Mouse (Mus musculus): ENCODE results near the gene Pfkfb4. TPM values are rescaled to one million over a fixed set of nuclear protein-coding genes. Genes with fewer than 3 reads are reported as not detected.
A peak's percentile ranks its signal among the peaks of the same experiment; 100 is the strongest.

Gene Pfkfb4
- polyA plus RNA-seq, 1 experiment from 2014 or later: 27.3 TPM

DNA sequence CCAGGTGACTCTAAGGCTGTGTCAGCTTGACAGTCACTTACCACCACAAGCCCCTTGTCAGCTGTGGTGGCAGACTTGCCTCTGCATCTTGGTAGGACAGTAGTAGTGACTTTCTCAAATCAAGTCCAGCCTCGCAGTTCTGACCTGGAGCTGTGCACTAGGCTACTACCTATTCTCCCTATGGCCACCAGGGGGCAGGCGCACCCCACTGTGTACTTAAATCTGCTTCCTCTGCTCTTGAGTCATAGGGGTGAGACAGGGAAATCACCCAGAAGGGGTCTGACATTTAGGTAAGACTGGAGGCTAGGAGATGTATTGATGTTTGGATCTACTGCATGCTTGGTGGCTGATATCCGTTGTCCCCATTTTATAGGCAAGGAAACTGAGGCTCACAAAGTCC is 9.1 kb downstream of the Pfkfb4 start:
- H3K27ac ChIP-seq (replicated peaks): no peak overlapping the region
- no peaks in the 10 kb centered on the region for H3K27me3 ChIP-seq
- no peaks in the 10 kb centered on the region for H3K9me3 ChIP-seq
- H3K4me1 ChIP-seq: no peaks in the 10 kb centered on the region
- peaks cover 1% of the 10 kb centered on the region; the same call in 1 of the 2 replicates for H3K36me3 ChIP-seq
- no peak overlapping the region for H3K9ac ChIP-seq (replicated peaks)
- no peak overlapping the region for H3K4me2 ChIP-seq (replicated peaks)
- WGBS: 18% methylated on average over 3 of the region's 3 CpGs
- 0 out of 2 replicates have a peak, but pooled peaks have one; percentile 24 for ATAC-seq (replicated peaks)
- no peak overlapping the region for H3K4me3 ChIP-seq

DNA sequence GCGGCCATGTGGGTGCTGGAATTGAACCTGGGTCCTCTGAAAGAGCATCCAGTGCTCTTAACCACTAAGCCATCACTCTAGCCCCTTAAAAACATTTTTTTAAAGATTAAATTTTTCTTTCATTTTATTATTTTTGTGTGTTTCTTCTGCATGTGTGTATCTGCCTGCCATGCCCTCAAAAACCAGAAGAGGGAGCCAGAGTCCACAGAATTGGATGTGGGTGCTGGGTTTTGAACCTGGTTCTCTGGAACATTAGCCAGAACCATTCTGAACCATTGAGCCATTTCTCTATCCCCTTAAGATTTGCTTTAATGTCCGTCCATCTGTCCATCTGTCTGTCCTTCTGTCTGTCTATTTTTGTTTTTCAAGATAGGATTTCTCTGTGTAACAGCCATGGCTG is 11.6 kb downstream of the Pfkfb4 start:
- Histone ChIP-seq H3K4me2 (replicated peaks) (no peak overlapping the region), H3K36me3 (peaks cover 3% of the 10 kb centered on the region; the same call in 1 of the 2 replicates), H3K4me1 (no peaks in the 10 kb centered on the region), H3K9ac (replicated peaks) (no peak overlapping the region), H3K27me3 (no peaks in the 10 kb centered on the region), H3K9me3 (no peaks in the 10 kb centered on the region), H3K27ac (replicated peaks) (no peak overlapping the region), H3K4me3 (no peak overlapping the region)
- 65% methylated on average over 2 of the region's 2 CpGs for WGBS
- no peak for ATAC-seq (replicated peaks)

DNA sequence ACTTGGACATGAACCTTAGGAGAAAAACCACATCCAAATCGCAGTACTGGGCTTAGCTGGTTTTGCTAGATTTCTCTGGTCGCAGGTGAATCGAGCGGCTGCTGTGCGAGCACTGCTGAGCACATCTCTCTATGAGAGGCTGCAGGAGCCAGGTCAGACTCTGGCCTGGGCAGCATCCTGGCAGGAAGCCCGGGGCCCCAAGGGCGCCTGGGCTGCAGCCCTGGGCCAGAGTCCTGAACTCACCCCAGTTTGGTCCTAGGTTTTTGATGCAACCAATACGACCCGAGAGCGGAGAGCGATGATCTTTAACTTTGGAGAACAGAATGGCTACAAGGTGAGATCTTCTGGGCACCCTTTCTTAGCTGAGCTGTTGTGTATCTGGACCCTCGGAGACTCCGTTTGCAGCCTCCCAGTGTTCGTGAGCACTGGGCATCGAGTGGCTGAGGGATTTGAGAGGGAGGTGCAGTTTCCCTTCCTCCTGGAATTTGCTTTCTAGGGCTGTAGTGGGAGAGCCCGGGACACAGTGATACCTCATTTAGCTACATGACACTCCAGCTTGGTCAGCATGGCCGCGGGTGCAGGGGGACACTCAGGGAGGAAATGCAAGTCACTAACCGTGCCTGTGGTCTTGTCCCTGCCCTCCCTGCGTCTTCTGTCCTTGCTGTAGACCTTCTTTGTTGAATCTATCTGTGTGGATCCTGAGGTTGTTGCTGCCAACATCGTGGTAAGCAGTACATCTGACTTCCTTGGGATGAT is 15.6 kb downstream of the Pfkfb4 start:
- H3K9me3 ChIP-seq: no peaks in the 10 kb centered on the region
- H3K4me1 ChIP-seq: no peaks in the 10 kb centered on the region
- H3K4me2 ChIP-seq (replicated peaks): no peak overlapping the region
- no peak overlapping the region for H3K4me3 ChIP-seq
- H3K27ac ChIP-seq (replicated peaks): no peak overlapping the region
- peaks cover 9% of the 10 kb centered on the region; the same call in 1 of the 2 replicates for H3K36me3 ChIP-seq
- H3K9ac ChIP-seq (replicated peaks): no peak overlapping the region
- ATAC-seq (replicated peaks): no peak
- H3K27me3 ChIP-seq: no peaks in the 10 kb centered on the region
- 87% methylated on average over 21 of the region's 21 CpGs for WGBS

DNA sequence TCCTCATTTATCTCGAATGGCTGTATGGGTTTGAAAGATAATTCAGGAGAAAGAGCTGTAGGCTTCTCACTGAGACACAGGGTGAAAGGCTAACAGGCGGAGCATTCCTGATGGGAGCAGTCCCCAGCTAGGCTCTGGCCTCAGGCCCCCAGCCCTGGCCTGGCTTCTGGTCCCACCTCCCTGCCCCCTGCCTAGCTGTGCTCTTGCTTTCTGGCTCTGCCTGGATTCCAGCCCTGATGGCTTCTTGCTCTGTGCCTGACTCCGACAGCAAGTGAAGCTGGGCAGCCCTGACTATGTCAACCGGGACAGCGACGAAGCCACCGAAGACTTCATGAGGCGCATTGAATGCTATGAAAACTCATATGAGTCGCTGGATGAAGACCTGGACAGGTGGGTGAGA is 16.5 kb downstream of the Pfkfb4 start:
- no peak for ATAC-seq (replicated peaks)
- H3K36me3 ChIP-seq: peaks cover 9% of the 10 kb centered on the region; the same call in 1 of the 2 replicates
- H3K9me3 ChIP-seq: no peaks in the 10 kb centered on the region
- WGBS: 78% methylated on average over 9 of the region's 9 CpGs
- no peaks in the 10 kb centered on the region for H3K27me3 ChIP-seq
- no peak overlapping the region for H3K9ac ChIP-seq (replicated peaks)
- no peak overlapping the region for H3K4me2 ChIP-seq (replicated peaks)
- no peak overlapping the region for H3K4me3 ChIP-seq
- H3K4me1 ChIP-seq: no peaks in the 10 kb centered on the region
- no peak overlapping the region for H3K27ac ChIP-seq (replicated peaks)

DNA sequence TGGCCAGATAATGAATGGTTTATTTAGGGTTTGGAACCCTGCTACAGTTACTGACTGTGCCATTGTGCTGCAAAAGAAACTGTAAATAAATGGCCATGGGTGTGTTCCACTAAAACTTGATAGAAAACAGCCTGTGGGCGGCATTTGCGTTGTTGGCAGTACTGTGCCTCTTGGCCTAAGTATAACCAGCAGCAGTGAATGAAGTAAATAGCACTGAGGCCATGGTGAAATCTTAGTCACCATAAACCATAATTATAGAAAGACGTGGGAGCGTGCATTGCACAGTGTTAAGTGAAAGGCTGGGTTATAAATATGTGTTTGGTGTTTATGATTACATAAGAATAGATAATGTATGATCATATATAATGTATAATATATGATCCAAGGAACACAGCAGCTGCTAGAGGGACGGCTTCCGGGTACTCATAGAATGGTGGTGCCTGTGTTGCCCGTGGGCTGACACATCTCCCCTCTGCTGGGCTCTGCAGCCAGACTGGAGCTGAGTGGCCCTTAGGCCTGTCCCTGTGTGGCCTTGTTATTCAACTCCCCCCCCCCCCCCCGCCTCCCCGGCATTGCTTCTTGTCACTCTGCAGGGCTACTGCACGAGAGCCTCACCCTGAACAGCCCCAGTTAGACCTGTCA is 17.5 kb downstream of the Pfkfb4 start:
- no peak overlapping the region for H3K4me3 ChIP-seq
- H3K36me3 ChIP-seq: peaks cover 9% of the 10 kb centered on the region; the same call in 1 of the 2 replicates
- no peaks in the 10 kb centered on the region for H3K27me3 ChIP-seq
- no peak overlapping the region for H3K4me2 ChIP-seq (replicated peaks)
- H3K9me3 ChIP-seq: no peaks in the 10 kb centered on the region
- no peak overlapping the region for H3K27ac ChIP-seq (replicated peaks)
- H3K9ac ChIP-seq (replicated peaks): no peak overlapping the region
- ATAC-seq (replicated peaks): no peak
- WGBS: 74% methylated on average over 9 of the region's 10 CpGs
- H3K4me1 ChIP-seq: no peaks in the 10 kb centered on the region

DNA sequence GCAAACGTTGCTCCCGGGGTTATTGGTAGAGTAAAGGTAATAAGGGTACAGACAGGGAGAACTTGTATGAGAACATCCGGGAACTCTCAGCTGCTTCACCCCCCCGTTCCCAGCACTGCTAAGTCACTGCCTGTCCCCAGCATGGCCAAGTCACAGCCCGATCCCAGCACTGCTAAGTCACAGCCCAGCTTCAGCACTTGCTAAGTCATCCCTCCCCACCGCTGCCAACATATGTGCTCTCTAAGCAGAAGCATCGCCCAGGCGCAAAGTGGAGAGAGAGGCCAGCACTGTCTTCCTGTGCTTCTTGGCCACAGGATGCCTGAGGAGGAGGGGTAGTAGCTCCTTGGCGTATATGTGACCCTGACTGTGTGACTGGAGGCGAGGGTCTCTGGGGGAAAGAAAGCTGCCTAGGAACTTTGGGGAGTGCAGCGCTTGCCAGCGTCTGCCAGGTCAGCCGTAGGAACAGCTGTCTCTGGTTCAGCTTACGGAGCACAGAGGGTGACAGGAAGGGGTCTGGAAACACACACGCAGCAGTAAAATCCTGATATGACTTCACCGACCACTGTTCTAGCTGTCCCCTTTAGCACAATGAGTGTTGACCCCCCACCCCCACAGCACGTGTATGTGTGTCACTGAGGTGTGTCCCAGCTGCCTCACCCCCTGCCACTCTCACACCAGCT is 18.2 kb downstream of the Pfkfb4 start:
- H3K4me2 ChIP-seq (replicated peaks): no peak overlapping the region
- no peak overlapping the region for H3K4me3 ChIP-seq
- no peak for ATAC-seq (replicated peaks)
- peaks cover 9% of the 10 kb centered on the region; the same call in 1 of the 2 replicates for H3K36me3 ChIP-seq
- no peak overlapping the region for H3K9ac ChIP-seq (replicated peaks)
- H3K4me1 ChIP-seq: no peaks in the 10 kb centered on the region
- WGBS: 67% methylated on average over 17 of the region's 17 CpGs
- H3K27me3 ChIP-seq: no peaks in the 10 kb centered on the region
- no peak overlapping the region for H3K27ac ChIP-seq (replicated peaks)
- no peaks in the 10 kb centered on the region for H3K9me3 ChIP-seq

DNA sequence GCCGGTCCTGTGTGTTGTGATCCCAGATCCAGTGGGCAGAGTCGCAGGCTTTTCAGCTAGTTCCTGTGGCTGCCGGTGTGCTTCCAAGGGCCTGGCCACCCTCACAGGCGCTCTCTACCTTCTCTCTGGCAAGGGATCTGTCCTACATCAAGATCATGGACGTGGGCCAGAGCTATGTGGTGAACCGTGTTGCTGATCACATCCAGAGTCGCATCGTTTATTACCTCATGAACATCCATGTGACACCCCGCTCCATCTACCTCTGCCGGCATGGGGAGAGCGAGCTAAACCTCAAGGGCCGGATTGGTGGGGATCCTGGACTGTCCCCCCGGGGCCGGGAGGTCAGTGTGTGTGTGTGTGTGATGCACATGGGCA is 18.7 kb downstream of the Pfkfb4 start:
- ATAC-seq (replicated peaks): no peak
- Histone ChIP-seq H3K4me3 (no peak overlapping the region), H3K36me3 (peaks cover 9% of the 10 kb centered on the region; the same call in 1 of the 2 replicates), H3K4me1 (no peaks in the 10 kb centered on the region), H3K9ac (replicated peaks) (no peak overlapping the region), H3K27me3 (no peaks in the 10 kb centered on the region), H3K27ac (replicated peaks) (no peak overlapping the region), H3K4me2 (replicated peaks) (no peak overlapping the region), H3K9me3 (no peaks in the 10 kb centered on the region)
- 86% methylated on average over 14 of the region's 14 CpGs for WGBS

DNA sequence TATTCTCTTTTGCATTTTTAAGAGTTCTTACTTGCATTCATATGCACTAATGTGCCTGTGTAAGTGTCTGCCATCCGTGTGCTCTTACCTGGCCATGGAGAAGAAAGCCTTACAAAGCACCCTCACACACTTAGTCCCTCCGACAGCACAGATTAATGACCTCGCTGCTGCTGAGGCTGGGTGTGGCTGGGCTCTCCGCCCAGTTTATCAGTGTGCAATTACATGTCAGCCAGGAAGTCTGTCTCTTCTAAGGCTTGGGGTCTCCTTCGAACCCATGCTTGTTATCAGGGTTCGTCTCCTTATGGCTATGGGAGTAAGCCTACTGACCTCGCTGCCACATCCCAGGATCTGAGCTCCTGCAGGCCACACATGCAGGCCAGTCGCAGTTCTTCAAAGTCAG is 23.8 kb downstream of the Pfkfb4 start:
- H3K9me3 ChIP-seq: no peaks in the 10 kb centered on the region
- no peaks in the 10 kb centered on the region for H3K4me1 ChIP-seq
- H3K27ac ChIP-seq (replicated peaks): no peak overlapping the region
- H3K36me3 ChIP-seq: peaks cover 6% of the 10 kb centered on the region; the same call in 1 of the 2 replicates
- no peak overlapping the region for H3K4me2 ChIP-seq (replicated peaks)
- no peak overlapping the region for H3K4me3 ChIP-seq
- no peak overlapping the region for H3K9ac ChIP-seq (replicated peaks)
- ATAC-seq (replicated peaks): no peak
- 81% methylated on average over 8 of the region's 8 CpGs for WGBS
- no peaks in the 10 kb centered on the region for H3K27me3 ChIP-seq

DNA sequence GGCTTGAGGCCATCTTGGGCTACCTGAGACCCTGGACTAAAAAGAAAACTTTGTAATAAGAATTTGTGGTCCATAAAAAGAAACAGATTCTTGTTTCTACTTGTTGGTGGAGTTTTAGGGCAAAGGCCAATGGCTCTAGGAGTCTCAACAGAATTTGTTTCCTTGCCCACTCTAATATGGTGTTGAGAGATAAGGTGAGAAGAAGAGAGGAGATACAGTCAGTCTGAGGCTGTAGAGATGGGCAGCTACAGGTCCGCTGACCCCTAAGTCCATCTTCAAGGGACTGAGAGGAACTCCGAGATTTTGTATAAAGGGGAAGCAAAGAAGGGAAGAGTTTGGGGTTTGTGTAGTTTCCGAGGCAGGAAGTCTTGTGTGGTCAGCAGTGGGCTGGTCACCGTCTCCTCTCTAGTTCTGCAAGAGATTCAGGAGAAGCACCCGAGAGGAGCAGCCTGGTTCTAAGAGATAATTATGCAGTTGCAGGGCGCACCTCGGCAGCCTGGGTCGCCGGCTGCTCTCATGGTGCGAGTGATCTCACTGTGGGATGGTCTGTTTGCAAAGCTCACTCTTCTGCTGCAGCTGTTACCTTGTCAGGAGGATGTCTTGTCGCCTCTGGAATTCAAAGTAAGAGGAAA is 25.5 kb downstream of the Pfkfb4 start:
- Histone ChIP-seq H3K27me3 (no peaks in the 10 kb centered on the region), H3K27ac (replicated peaks) (no peak overlapping the region), H3K9me3 (no peaks in the 10 kb centered on the region), H3K9ac (replicated peaks) (no peak overlapping the region), H3K4me1 (no peaks in the 10 kb centered on the region), H3K36me3 (no peaks in the 10 kb centered on the region; the same call in 1 of the 2 replicates), H3K4me3 (no peak overlapping the region), H3K4me2 (replicated peaks) (no peak overlapping the region)
- ATAC-seq (replicated peaks): no peak
- 81% methylated on average over 11 of the region's 11 CpGs for WGBS

DNA sequence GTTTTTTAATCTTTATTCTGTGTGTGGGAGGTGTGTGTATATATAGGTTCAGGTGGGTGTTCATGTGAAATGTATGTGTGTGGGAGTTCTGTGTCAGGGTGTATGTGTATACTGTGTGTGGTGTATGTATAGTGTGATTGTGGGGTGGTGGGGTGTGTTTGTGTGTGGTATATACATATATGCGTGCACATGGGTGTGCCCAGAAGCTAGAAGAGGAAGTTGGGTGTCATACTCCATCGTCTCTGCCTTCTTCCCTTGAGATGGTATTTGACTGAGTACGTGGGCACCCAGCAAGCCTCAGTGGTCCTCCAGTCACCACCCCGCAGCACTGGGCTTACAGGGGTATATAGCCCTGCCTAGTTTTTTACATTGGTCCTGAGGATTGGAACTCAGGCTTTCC is 29.9 kb downstream of the Pfkfb4 start:
- H3K4me1 ChIP-seq: no peaks in the 10 kb centered on the region
- WGBS: 90% methylated on average over 4 of the region's 4 CpGs
- no peak for ATAC-seq (replicated peaks)

DNA sequence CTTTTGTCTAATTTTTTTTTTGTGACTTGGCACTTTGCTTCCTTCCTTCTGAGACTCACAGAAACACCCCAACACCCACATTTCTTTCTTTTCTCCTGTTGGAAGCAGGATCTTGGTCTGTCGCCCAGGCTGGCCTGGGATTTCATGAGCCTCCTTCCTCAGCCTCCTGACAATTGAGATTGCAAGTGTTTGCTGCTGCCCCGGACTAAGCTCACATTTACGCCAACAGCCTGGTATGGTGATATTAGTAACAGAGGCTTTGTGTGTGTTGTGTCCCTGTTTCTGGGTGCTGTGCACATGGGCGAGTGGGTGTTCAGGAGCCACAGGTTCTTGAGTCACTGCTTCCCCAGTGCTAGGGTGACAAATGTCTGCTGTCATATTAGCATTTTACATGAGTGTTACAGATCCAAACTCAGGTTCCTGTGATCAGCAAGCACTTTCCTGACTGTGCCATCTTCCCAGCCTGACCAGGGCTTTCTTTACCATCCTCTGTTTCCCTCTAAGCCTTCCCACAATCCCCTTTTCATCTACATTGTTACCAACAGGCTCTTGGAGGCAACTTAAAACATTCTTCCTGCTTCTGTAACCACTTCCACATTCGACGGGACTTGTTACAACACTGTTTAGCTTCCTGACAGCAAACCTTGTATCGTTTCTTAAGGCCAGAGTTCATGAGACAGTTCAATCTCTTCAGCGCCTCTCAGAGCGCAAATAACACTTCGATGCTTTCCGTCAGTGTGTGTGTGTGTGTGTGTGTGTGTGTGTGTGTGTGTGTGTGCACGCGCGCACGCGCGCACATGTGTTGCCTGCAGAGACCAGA is 31.5 kb downstream of the Pfkfb4 start:
- H3K4me2 ChIP-seq (replicated peaks): no peak overlapping the region
- H3K27me3 ChIP-seq: no peaks in the 10 kb centered on the region
- H3K4me1 ChIP-seq: no peaks in the 10 kb centered on the region
- no peaks in the 10 kb centered on the region for H3K9me3 ChIP-seq
- WGBS: 92% methylated on average over 17 of the region's 17 CpGs
- H3K27ac ChIP-seq (replicated peaks): no peak overlapping the region
- H3K9ac ChIP-seq (replicated peaks): no peak overlapping the region
- no peak for ATAC-seq (replicated peaks)
- H3K36me3 ChIP-seq: 0 out of 2 replicates have a peak, but pooled peaks cover 4% of the 10 kb centered on the region
- no peak overlapping the region for H3K4me3 ChIP-seq

More for the DNA sequence above, 29.9 kb downstream of the Pfkfb4 start:
- Histone ChIP-seq H3K9ac (replicated peaks) (no peak overlapping the region), H3K27me3 (no peaks in the 10 kb centered on the region), H3K4me3 (no peak overlapping the region), H3K27ac (replicated peaks) (no peak overlapping the region), H3K36me3 (peaks cover 4% of the 10 kb centered on the region; the same call in 1 of the 2 replicates), H3K9me3 (no peaks in the 10 kb centered on the region), H3K4me2 (replicated peaks) (no peak overlapping the region)

Data from forebrain, embryonic 15.5 days (tissue).